Mouse (Mus musculus) brain, adult 10 weeks (tissue): Measurements from ENCODE around the gene Gm8212. TPM values are rescaled to one million over a fixed set of nuclear protein-coding genes. Genes with fewer than 3 reads are reported as not detected.

Experiments used
- polyA plus RNA-seq: library from polyadenylated mRNA; stranded (reverse); fragments of 350-450 nt; fragmentation: Illumina TruSeq; extraction: RNeasy Lipid Tissue Mini Kit (QIAGEN cat#74804); gene quantifications from one replicate; pipeline ENCODE4 v1.2.3, GENCODE M21; 2015; ENCODE audit warnings: low read depth, low replicate concordance

Gene Gm8212
- polyA plus RNA-seq = not detected

DNA sequence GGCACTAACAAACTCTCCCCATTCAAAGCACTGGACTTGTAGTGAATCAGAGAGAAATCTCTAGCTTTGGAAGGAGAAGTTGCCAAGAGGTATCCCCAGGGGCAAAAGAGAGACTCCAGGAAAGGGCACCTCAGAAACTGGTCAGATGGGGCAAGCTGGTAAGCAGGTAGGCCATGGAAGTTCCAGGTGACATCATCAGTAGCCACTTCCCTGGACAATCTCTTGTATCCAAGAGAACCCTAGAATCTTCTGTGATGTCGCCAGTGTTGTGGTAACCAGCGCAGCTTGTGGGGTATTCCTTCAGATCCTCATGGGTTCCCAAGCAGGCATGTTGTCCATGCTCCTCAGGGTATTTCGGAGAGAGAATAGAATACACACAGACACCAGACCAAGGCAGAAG is at the start of gene Gm8212:
Gene Gm8212 (plus strand): TSS at position 301 of the 400 bp plus-strand sequence.

DNA sequence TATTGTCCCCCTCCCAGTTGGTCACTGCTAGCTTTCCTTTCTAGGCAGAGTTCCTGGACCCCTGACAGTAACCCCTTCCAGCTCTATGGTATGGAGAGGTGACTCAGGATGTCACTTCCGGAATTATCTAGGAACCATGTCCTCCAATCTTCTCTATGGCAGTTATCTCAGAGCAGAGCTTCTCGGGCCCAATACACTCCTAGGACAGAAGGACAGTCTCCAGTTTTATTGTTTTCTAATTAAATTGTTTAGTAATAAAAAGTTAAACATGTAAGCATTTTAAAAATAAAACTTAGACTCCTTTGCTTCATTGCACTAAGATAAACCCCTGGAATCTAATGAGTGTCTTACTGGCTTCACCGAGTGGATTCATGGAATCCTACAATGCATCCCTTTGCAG is 15.7 kb downstream of the Gm8212 start, which contains the start of gene 4930503E14Rik:
Gene 4930503E14Rik (minus strand): TSS at position 101 of the 400 bp plus-strand sequence.

Other genes starting within 250 kb of the Gm8212 start
- not detected for gene Ang5, start 240.6 kb upstream of the Gm8212 start, polyA plus RNA-seq
- gene Ang6, start 195.4 kb upstream of the Gm8212 start, polyA plus RNA-seq = not detected
- not detected for gene Ear2, start 95.0 kb upstream of the Gm8212 start, polyA plus RNA-seq
- not detected for gene Gm3327, start 73.8 kb upstream of the Gm8212 start, polyA plus RNA-seq
- gene 4930503E14Rik, start 15.6 kb downstream of the Gm8212 start, polyA plus RNA-seq = not detected
- not detected for gene Gm8220, start 87.9 kb downstream of the Gm8212 start, polyA plus RNA-seq
- not detected for gene Gm5930, start 140.9 kb downstream of the Gm8212 start, polyA plus RNA-seq
- not detected for gene Gm8229, start 167.7 kb downstream of the Gm8212 start, polyA plus RNA-seq
- gene Gm3371, start 213.0 kb downstream of the Gm8212 start, polyA plus RNA-seq = not detected
- not detected for gene Gm8232, start 236.0 kb downstream of the Gm8212 start, polyA plus RNA-seq